Mouse (Mus musculus) cortical plate, adult 2 months (tissue): ENCODE measurements around the gene Mars2.

Experiments
- CTCF ChIP-seq: fragments of 200-500 bp; IDR thresholded peaks from 2 replicates; pipeline ENCODE4 v1.5.1; 2011; ENCODE audit warnings: mild to moderate bottlenecking, control low read depth, low read length; ENCODE audit not compliant: insufficient read depth; ENCODE audit errors: extremely low read depth
- POLR2A ChIP-seq: fragments of 200-500 bp; IDR thresholded peaks from 2 replicates; pipeline ENCODE4 v1.6.1; 2011; ENCODE audit warnings: mild to moderate bottlenecking, low read length, control low read depth; ENCODE audit not compliant: insufficient read depth; ENCODE audit errors: extremely low read depth

GRCm38 (mm10) chr1:55194064-55194915 is 42.7 kb upstream of the Mars2 start:
- TF ChIP-seq CTCF (no peak), POLR2A (no peak)
